Mouse (Mus musculus): Measurements from ENCODE around the gene Fam57a.

DNA sequence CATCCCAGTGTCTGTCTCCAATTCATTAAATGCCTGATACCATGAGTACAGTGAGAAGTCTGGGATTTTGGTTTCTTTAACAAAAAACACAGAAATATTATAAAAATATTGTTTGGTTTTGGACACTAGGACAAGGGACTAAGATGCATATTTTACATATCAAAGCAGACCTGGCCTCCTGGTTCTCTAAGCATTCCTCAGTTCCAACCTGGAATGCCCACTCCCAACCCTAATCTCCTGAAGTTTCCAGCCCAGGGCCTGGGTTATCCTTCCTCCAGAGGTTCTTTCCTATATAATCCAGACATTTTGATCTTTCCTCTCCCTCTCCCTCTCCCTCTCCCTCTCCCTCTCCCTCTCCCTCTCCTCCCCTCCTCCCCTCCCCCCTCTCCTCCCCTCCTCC is 45.6 kb downstream of the Fam57a start:
- TF ChIP-seq CTCF (IDR thresholded peaks at IDR 0.05) (no peak), EP300 (IDR thresholded peaks at IDR 0.05) (no peak)

Data from lung, postnatal 0 days (tissue).